26 mouse cellular contexts compared by ENCODE assay signal in genomic region chr7:96369947-96370346, GRCm38 (mm10).
"Had no signal": no experiment of that assay in that cellular context is flagged by ENCODE, and none has a peak within 500 bp of the region (broad histone marks: within the 10 kb centered on the region; RNA-seq: fewer than 3 reads in every experiment).

No protein-coding gene starts in this region.

- H3K4me2 ChIP-seq: heart, embryonic 12.5 days; hindbrain, embryonic 12.5 days; hindbrain, embryonic 14.5 days; intestine, embryonic 15.5 days; kidney, embryonic 15.5 days; limb, embryonic 12.5 days; liver, embryonic 11.5 days; liver, embryonic 13.5 days; liver, embryonic 15.5 days had no signal

- H3K36me3 ChIP-seq: heart, embryonic 10.5 days; heart, embryonic 12.5 days; hindbrain, embryonic 12.5 days; intestine, embryonic 15.5 days; kidney, embryonic 15.5 days; limb, embryonic 10.5 days; limb, embryonic 12.5 days; liver, embryonic 13.5 days; liver, embryonic 15.5 days had no signal

- H3K9me3 ChIP-seq: heart, embryonic 10.5 days; heart, embryonic 12.5 days; hindbrain, embryonic 12.5 days; intestine, embryonic 15.5 days; kidney, embryonic 15.5 days; limb, embryonic 10.5 days; limb, embryonic 12.5 days; liver, embryonic 13.5 days; liver, embryonic 15.5 days had no signal

- DNase-seq: gastrocnemius, postnatal 14 days; gastrocnemius, postnatal 36 days; heart, adult 18-20 months; heart, postnatal 10 days; heart, postnatal 36 days; kidney, adult 18-20 months; kidney, postnatal 10 days; kidney, postnatal 25 days; kidney, postnatal 4 days; liver; liver, embryonic 13.5 days had no signal

- H3K9ac ChIP-seq: heart, embryonic 12.5 days; hindbrain, embryonic 12.5 days; hindbrain, embryonic 14.5 days; intestine, embryonic 15.5 days; kidney, embryonic 15.5 days; limb, embryonic 12.5 days; liver, embryonic 13.5 days; liver, embryonic 15.5 days had no signal

- H3K27ac ChIP-seq: heart, embryonic 10.5 days; hindbrain, embryonic 12.5 days; hindbrain, embryonic 14.5 days; intestine, embryonic 15.5 days; kidney, embryonic 15.5 days; layer of hippocampus, adult 2 months; left cerebral cortex, adult 2 months; limb, embryonic 10.5 days; limb, embryonic 12.5 days; liver, embryonic 13.5 days; liver, embryonic 15.5 days had no signal

- H3K27me3 ChIP-seq: heart, embryonic 12.5 days; hindbrain, embryonic 12.5 days; intestine, embryonic 15.5 days; kidney, embryonic 15.5 days; limb, embryonic 12.5 days; liver, embryonic 13.5 days; liver, embryonic 15.5 days had no signal

- H3K4me1 ChIP-seq: hindbrain, embryonic 12.5 days; intestine, embryonic 15.5 days; liver, embryonic 13.5 days; liver, embryonic 15.5 days had no signal

- ATAC-seq: hindbrain, embryonic 16.5 days; inflammation-experienced regulatory T-cells, adult 6 months; intestine, embryonic 15.5 days; intestine, postnatal 0 days had no signal

- H3K4me3 ChIP-seq: heart, embryonic 10.5 days; heart, embryonic 12.5 days; hindbrain, embryonic 12.5 days; intestine, embryonic 15.5 days; kidney, embryonic 15.5 days; layer of hippocampus, adult 2 months; left cerebral cortex, adult 2 months; limb, embryonic 10.5 days; limb, embryonic 12.5 days; liver, embryonic 13.5 days; liver, embryonic 15.5 days had no signal
